Mouse (Mus musculus) liver, postnatal 0 days (tissue): ENCODE data around the gene Cideb.
"Not testable (repeated sequence)": the region's sequence is repeated elsewhere in the genome, so short reads cannot be mapped to it uniquely, and the experiment has no call there.

Experiments
- CTCF ChIP-seq: sonication (generic); IDR thresholded peaks from 2 replicates; pipeline ENCODE4 v1.5.1; 2016; ENCODE audit warnings: antibody characterized with exemption, low read depth
- EP300 ChIP-seq: IDR thresholded peaks from 2 replicates; pipeline ENCODE4 v1.6.1; 2016; ENCODE audit warnings: antibody characterized with exemption, low read depth, mild to moderate bottlenecking

DNA sequence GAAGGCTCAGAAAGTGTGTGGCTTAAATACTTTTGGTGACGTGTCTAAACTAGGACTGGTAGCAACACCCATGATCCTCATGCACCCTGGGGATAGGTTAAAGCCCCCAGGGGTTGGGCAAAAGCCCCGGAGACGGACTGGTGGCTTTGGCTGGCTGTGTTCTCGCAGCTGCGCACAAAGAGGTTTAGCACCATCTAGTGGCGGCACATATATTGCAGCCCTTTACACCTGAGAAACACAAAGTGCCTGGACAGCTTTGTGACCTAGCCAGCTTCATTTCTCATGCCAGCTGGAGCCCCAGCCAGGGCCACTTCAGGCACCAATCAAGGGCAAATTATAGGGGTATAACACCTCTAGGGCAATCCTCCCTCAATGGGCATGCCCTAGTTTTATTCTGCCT, 1.9 kb upstream of the Cideb start:
- peak; percentile 85 for TF ChIP-seq CTCF
- TF ChIP-seq EP300: not testable (repeated sequence)
